Mouse (Mus musculus) cerebellum, postnatal 36 days (tissue): Measurements from ENCODE around the gene Haus2.

Experiments
- DNase-seq, 2 experiments: peaks; one replicate each; pipeline ENCODE4 v3.0.0; 2021 to 2022; ENCODE audit warnings: mixed read lengths in 2 of 2

The Haus2 gene

DNA sequence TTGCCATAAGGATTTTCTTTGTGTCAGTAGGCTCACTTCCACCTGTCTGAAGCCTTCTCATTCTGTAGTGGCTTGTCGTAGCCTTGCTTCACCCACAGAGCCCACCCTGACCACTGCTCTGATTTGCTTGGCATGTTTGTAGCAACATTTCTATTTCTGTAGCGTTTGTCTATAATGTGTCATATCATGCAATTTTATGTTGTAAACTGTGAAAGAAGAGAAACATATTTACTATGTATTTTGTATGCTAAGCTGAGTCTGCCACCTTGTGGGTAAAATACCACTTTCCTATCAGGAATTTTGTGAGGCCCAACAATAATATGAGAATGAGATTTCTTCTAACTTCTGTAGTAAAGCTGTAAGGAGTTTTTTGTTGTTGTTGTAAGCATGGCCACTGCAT, 61.1 kb downstream of the Haus2 start:
- DNase-seq = no peak
